Mouse (Mus musculus) liver, embryonic 16.5 days (tissue): ENCODE results near the gene Sptbn4. TPM values are rescaled to one million over a fixed set of nuclear protein-coding genes. Genes with fewer than 3 reads are reported as not detected.

Experiments
- ATAC-seq: fragments of 200-750 bp; cut with Nextera tagmentation; 2 replicates; pipeline ENCODE4 v1.8.0; 2017; ENCODE audit warnings: low read depth, mild to moderate bottlenecking, moderate number of reproducible peaks, moderate library complexity
- H3K27ac ChIP-seq: fragments of 300-500 bp; sonication (generic); 2 replicates; pipeline ENCODE4 v1.5.1; 2014; ENCODE audit warnings: mild to moderate bottlenecking, low read length
- H3K27me3 ChIP-seq: fragments of 300-500 bp; sonication (generic); 2 replicates; pipeline ENCODE4 v1.6.1; 2014; ENCODE audit warnings: low read depth, low read length, mixed read lengths; ENCODE audit not compliant: control insufficient read depth, insufficient read depth
- H3K36me3 ChIP-seq: fragments of 300-500 bp; sonication (generic); 2 replicates; pipeline ENCODE4 v1.6.1; 2014; ENCODE audit warnings: mild to moderate bottlenecking; ENCODE audit not compliant: control insufficient read depth, insufficient read depth
- H3K4me1 ChIP-seq: fragments of 300-500 bp; sonication (generic); 2 replicates; pipeline ENCODE4 v1.6.1; 2014; ENCODE audit warnings: low read depth, low read length, mixed read lengths; ENCODE audit not compliant: control insufficient read depth
- H3K4me2 ChIP-seq: fragments of 300-500 bp; sonication (generic); 2 replicates; pipeline ENCODE4 v1.6.1; 2014; ENCODE audit warnings: low read depth, low read length, mixed read lengths
- H3K4me3 ChIP-seq: fragments of 300-500 bp; sonication (generic); 2 replicates; pipeline ENCODE4 v1.5.1; 2014; ENCODE audit warnings: low read depth, mild to moderate bottlenecking, low read length
- H3K9ac ChIP-seq: fragments of 300-500 bp; sonication (generic); 2 replicates; pipeline ENCODE4 v1.6.1; 2014; ENCODE audit warnings: low read depth, low read length
- H3K9me3 ChIP-seq: fragments of 300-500 bp; sonication (generic); replicated peaks from 2 replicates; pipeline ENCODE4 v1.6.1; 2016; ENCODE audit warnings: low read length; ENCODE audit not compliant: control insufficient read depth
- WGBS: fragments of 180-500 bp; shearing (Covaris S2); extraction: QIAGEN DNeasy Blood & Tissue Kit; methylation state at CpG from one replicate; pipeline ENCODE4 v1.1.7; 2014; ENCODE audit not compliant: insufficient replicate concordance; 5-methylcytosine and 5-hydroxymethylcytosine counted together
- polyA plus RNA-seq: library from polyadenylated mRNA; unstranded; fragments of >200 nt; fragmentation: Nextera tagmentation; extraction: Ambion mirVana; gene quantifications from 2 replicates; pipeline ENCODE4 v1.2.1, GENCODE M21; 2015

Sptbn4 gene
- polyA plus RNA-seq, 1 experiment from 2014 or later: 0.02 TPM

- Histone ChIP-seq H3K9ac (no peak overlapping the region), H3K36me3 (no peaks in the 10 kb centered on the region), H3K27me3 (peaks cover 79% of the 10 kb centered on the region), H3K27ac (no peak overlapping the region), H3K4me3 (no peak overlapping the region), H3K4me2 (no peak overlapping the region), H3K4me1 (no peaks in the 10 kb centered on the region; the same call in 1 of the 2 replicates), H3K9me3 (no peaks in the 10 kb centered on the region; the same call in 1 of the 2 replicates)
- WGBS: 9% methylated on average over 72 of the region's 81 CpGs
- ATAC-seq: no peak; the same call in 1 of the 2 replicates
These were observed 43.1 kb downstream of the Sptbn4 start for GRCm38 (mm10) chr7:27404203-27404942.

- Histone ChIP-seq H3K9ac (no peak overlapping the region), H3K27me3 (peaks cover 73% of the 10 kb centered on the region), H3K4me3 (no peak overlapping the region), H3K36me3 (no peaks in the 10 kb centered on the region), H3K4me2 (no peak overlapping the region), H3K27ac (no peak overlapping the region), H3K9me3 (no peaks in the 10 kb centered on the region; the same call in 1 of the 2 replicates), H3K4me1 (no peaks in the 10 kb centered on the region)
- no peak for ATAC-seq
- 4% methylated on average over 16 of the region's 16 CpGs for WGBS
These were observed 44.8 kb downstream of the Sptbn4 start for GRCm38 (mm10) chr7:27402675-27403074.

GRCm38 (mm10) chr7:27400545-27400944 is 46.9 kb downstream of the Sptbn4 start:
- WGBS: 53% methylated on average over 7 of the region's 7 CpGs
- Histone ChIP-seq H3K4me1 (no peaks in the 10 kb centered on the region; the same call in 1 of the 2 replicates), H3K4me3 (no peak overlapping the region), H3K9me3 (no peaks in the 10 kb centered on the region; the same call in 1 of the 2 replicates), H3K27me3 (peaks cover 76% of the 10 kb centered on the region), H3K4me2 (no peak overlapping the region), H3K27ac (no peak overlapping the region), H3K36me3 (no peaks in the 10 kb centered on the region), H3K9ac (no peak overlapping the region)
- no peak for ATAC-seq

- H3K4me2 ChIP-seq: no peak overlapping the region
- H3K4me3 ChIP-seq: no peak overlapping the region
- H3K9me3 ChIP-seq: no peaks in the 10 kb centered on the region
- H3K9ac ChIP-seq: no peak overlapping the region
- ATAC-seq: peak; percentile 41; the same call in 1 of the 2 replicates
- peaks cover 64% of the 10 kb centered on the region for H3K27me3 ChIP-seq
- WGBS: 17% methylated on average over 26 of the region's 26 CpGs
- no peaks in the 10 kb centered on the region for H3K36me3 ChIP-seq
- H3K4me1 ChIP-seq: no peaks in the 10 kb centered on the region; the same call in 1 of the 2 replicates
- H3K27ac ChIP-seq: no peak overlapping the region
These were observed 50.2 kb downstream of the Sptbn4 start for GRCm38 (mm10) chr7:27397048-27397949.

GRCm38 (mm10) chr7:27396184-27397047 is 51.1 kb downstream of the Sptbn4 start:
- Histone ChIP-seq H3K9me3 (no peaks in the 10 kb centered on the region), H3K9ac (no peak overlapping the region), H3K4me1 (no peaks in the 10 kb centered on the region; the same call in 1 of the 2 replicates), H3K4me2 (peak overlapping the region; percentile 57), H3K36me3 (no peaks in the 10 kb centered on the region), H3K27me3 (peaks cover 66% of the 10 kb centered on the region), H3K4me3 (peak overlapping the region; percentile 40), H3K27ac (no peak overlapping the region)
- ATAC-seq: no peak
- 2% methylated on average over 35 of the region's 68 CpGs for WGBS

- WGBS: 2% methylated on average over 22 of the region's 22 CpGs
- Histone ChIP-seq H3K27me3 (peaks cover 62% of the 10 kb centered on the region), H3K4me3 (peak overlapping the region; percentile 40; the same call in 1 of the 2 replicates), H3K4me2 (no peak overlapping the region), H3K36me3 (no peaks in the 10 kb centered on the region), H3K4me1 (no peaks in the 10 kb centered on the region; the same call in 1 of the 2 replicates), H3K9me3 (no peaks in the 10 kb centered on the region), H3K27ac (no peak overlapping the region), H3K9ac (no peak overlapping the region)
- ATAC-seq: no peak
These were observed 51.8 kb downstream of the Sptbn4 start for GRCm38 (mm10) chr7:27395521-27396183.

GRCm38 (mm10) chr7:27391416-27391815 is 56.1 kb downstream of the Sptbn4 start:
- 41% methylated on average over 16 of the region's 16 CpGs for WGBS
- Histone ChIP-seq H3K36me3 (no peaks in the 10 kb centered on the region), H3K27me3 (peaks cover 37% of the 10 kb centered on the region), H3K4me2 (no peak overlapping the region), H3K4me3 (no peak overlapping the region), H3K27ac (no peak overlapping the region), H3K4me1 (no peaks in the 10 kb centered on the region; the same call in 1 of the 2 replicates), H3K9ac (no peak overlapping the region), H3K9me3 (no peaks in the 10 kb centered on the region)
- ATAC-seq: no peak

- Histone ChIP-seq H3K9ac (no peak overlapping the region), H3K4me3 (no peak overlapping the region), H3K4me1 (no peaks in the 10 kb centered on the region), H3K9me3 (no peaks in the 10 kb centered on the region), H3K27me3 (peaks cover 15% of the 10 kb centered on the region), H3K4me2 (no peak overlapping the region), H3K36me3 (no peaks in the 10 kb centered on the region), H3K27ac (no peak overlapping the region)
- ATAC-seq: no peak
- 50% methylated on average over 6 of the region's 6 CpGs for WGBS
These were observed 58.3 kb downstream of the Sptbn4 start for GRCm38 (mm10) chr7:27389213-27389612.
